Mouse (Mus musculus): ENCODE data around the gene Snx29.
A peak's percentile ranks its signal among the peaks of the same experiment; 100 is the strongest.
"Not testable (repeated sequence)": the region's sequence is repeated elsewhere in the genome, so short reads cannot be mapped to it uniquely, and the experiment has no call there.

Snx29 gene

DNA sequence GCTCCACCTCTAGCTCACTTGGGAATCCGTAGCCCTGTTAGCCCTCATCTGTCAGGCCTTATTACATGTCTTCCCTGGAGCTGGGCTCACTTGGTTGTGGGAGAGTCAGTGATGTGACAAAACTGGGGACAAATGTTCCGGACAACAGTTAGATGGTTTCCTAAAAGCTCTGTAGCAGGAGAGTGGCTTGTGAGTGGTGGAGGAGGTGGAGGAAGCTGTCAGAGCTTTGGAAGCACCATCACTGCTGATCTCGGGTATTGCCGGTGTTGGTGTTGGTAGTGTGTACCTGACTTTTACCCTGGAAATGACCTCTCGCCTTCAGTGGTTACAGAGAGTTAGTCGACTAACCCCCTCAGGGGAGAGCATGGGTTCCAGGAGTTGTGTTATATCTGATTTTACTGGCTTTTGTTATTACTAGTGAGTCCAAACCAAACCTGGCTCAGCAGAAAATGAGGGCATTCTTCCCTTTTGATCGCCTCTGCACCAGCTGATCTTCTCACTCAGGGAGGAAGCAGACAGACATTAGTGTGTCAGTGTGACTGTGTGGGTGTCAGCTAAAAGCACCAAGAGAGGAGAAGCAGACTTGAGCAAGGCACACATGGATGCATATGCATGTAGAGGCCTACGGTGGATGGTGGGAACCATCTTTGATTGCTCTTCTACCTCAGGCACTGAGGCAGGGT lies 227.5 kb downstream of the Snx29 start:
- no peak for DNase-seq

DNA sequence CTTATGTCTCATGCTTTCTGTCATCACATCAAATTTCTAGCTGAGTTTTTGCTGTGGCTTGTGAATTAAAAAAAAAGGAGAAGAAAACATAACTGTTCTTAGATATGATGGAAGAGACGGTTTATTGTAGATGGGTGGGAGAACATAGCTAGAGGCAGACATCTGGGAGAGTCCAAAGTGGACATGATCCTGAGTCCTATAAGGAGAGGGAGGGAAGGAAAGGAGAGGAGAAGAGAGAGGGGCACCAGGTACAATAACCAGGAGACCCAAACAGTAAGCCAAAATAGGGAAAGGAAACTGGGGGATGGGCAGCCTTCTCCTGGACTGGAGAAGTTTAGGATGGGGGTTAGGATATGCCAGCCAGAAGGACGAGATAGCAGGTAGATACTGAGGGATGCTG lies 239.0 kb downstream of the Snx29 start:
- no peak for DNase-seq

DNA sequence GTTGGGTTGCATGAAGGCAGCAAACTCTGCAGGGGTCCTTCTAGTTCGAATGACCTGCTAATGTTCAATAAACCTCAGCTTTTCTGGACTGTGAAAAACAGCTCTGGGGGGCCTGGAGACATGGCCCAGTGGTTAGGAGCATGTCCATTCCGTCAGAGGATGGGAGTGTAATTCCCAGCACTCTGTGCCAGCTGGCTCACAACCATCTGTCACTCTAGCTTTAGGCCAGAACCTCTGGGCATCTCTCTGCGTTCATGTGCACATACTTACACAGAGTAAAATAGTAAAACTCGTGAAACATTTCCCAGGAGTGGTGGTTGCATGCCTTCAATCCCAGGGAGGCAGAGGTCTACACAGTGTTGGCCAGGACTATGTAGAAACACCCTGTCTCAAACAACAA lies 241.1 kb downstream of the Snx29 start:
- no peak for DNase-seq

DNA sequence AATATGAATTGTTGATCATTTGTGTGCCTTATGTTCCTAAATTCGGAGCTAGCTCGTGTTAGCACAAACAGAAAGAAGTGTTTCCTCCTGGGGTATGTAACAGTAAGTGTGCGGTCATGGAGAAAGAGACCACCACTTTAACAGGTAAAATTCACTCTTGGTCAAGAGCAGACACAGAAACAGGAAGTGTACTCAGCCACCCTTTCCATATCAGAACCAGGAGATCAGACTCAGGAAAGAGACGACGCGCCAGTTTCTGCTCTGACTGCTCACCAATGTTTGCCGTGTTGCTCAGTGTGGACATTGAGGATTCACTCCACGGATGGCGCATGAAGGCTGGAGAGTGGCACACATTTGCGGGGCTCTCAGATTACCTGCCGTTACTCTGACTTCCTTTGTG lies 242.4 kb downstream of the Snx29 start:
- DNase-seq, result no peak

DNA sequence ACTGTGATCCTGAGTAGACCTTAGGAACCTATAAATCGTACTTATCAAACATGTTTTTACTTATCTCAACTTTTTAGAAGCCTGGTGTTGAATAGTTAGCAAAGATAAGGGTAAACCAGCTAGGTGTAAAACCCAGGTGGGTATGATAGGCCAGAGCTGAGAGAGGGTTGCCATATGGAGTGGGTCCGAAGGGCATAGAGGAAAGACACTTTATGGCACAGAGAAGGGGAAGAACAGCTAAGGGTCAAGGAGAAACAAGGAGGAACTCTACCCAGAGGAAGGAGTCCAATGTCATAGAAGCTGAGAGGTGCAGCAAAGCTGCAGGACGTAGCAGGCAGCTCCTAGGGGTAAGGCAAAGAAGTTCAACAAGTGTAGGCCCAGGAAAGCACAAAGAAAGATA lies 244.9 kb downstream of the Snx29 start:
- DNase-seq, result no peak

DNA sequence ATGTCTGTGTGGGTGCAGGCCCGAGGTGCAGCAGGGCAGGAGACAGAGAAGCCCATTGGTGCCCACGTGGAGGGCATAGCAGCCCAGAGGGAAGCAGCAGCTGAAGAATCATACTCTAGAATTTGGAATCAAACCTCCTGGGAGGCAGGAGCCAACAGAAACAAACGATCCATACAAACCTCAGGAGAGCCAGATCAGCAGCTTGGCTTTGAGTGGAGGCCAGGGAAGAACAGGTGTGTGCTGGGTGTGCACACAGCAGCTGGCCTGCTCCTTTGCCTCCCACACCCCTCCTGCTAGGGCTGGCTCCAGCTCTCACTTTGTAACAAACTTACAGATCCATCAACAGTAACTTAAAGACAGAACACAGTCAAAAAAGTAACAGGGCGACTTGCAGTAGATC lies 245.4 kb downstream of the Snx29 start:
- DNase-seq, result no peak

DNA sequence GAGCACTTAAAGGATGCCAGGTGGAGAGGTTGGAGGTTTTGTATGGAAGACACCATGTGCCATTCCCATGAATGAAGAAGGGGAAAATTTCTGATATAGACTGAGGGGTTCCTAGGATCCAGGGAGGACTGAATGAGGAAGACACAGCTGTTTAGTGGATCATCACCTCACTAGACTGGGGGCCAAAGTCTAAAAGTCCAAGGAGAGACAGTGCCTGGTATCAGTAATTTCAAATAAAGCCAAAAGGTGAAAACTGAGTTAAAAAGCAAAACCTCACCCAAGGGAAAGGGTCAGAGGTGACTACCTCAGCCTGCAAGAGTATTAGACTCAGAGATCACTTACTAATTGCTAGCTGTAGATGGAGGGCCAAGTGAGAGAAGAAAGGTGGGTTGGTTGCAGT lies 245.9 kb downstream of the Snx29 start:
- DNase-seq, result no peak

DNA sequence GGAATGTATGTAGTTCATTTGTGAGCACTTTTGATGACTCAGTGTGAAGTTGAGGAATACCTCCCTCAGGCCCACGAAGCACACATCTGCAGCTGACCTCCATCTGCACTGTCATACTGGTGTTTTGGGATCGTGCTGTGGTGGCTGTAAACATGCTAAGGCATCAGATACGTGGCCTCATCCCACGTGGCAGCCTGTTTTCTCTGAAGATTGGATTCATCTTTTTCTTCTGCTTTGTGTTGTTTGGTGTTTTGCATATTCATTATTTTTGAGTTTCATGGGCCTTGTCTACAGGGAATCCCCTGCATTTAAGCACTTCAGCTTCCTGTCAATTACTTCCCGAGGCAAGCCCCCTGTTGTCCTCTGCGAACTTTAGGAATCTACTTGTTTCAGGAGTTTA lies 246.4 kb downstream of the Snx29 start:
- no peak for DNase-seq

DNA sequence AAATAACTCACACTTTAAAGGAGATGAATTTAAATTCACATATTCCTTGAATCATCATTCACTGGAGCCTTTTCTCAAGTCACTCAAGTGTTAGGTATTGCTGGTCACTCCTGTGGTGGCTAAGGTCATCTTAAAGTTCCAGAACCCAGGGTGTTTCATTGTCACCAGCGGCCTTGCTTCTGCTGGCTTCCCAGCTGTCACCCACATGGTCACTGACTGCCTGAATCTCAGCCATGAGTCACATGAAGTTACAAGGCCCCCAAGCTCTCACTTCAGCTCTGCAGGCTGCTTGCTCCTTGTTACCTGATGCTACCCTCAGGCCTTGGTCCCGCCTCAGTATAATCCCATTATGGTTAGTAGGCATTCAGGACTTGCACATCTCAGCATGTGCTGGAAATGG lies 247.4 kb downstream of the Snx29 start:
- no peak for DNase-seq

DNA sequence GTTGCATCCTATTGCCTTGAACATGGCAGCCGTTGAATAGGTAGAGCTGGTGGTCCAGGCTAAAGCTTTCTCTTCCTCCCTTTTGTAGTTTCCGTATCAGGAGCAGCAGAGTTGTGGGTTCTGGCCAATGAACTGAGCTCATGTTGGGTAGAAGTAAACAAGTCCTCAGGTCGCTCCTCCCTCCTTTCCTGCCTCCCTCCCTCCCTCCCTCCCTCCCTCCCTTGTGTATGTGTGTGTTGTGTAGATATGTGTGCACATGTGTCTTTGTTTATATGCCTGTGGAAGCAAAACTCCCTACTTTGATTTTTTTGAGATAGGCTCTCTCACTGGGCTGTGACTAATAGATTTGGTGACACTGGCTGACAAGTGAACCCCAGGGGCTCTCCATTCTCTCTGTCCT lies 251.8 kb downstream of the Snx29 start:
- DNase-seq, result no peak

DNA sequence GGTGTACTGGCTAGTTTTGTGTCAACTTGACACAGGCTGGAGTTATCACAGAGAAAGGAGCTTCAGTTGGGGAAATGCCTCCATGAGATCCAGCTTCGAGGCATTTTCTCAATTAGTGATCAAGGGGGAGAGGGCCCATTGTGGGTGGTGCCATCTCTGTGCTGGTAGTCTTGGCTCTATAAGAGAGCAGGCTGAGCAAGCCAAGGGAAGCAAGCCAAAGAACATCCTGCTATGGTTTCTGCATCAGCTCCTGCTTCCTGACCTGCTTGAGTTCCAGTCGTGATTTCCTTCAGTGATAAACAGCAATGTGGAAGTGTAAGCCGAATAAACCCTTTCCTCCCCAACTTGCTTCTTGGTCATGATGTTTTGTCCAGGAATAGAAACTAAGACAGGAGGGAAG lies 253.0 kb downstream of the Snx29 start:
- DNase-seq, result not testable (repeated sequence)

DNA sequence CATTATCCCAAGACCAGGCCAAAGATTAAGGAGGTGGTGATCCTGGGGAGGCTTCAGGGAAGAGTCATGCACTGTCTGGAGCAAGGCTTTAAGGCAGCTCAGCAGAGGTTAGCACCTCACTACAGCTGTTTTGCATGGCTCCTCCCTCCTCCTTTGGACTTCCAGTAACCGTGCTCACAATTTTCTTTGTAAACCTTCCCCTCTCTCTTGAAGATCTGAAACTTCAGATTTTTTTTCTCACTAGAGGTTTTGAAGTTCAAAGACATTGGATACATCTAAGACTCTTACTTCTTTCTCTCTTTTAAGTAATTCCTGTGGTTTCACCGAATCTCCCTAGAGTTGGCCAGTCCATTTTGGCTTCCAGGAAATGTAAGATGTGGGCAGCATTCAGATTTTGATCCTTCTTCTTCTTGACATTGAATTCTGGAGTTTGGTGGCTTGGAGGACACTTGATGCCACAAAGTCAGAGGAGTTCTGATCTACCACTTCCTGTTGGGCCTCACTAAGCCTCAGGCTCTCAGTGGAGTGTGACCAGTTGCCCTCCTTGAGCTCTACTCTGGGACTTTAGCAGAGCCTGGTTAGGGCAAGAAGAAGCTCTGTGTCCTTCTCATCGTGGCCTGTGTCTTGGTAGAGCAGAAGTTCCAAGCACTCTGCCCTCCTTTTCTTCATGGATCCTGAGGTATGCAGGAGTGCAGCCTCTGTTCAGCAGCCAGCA lies 255.0 kb downstream of the Snx29 start:
- no peak for DNase-seq

DNA sequence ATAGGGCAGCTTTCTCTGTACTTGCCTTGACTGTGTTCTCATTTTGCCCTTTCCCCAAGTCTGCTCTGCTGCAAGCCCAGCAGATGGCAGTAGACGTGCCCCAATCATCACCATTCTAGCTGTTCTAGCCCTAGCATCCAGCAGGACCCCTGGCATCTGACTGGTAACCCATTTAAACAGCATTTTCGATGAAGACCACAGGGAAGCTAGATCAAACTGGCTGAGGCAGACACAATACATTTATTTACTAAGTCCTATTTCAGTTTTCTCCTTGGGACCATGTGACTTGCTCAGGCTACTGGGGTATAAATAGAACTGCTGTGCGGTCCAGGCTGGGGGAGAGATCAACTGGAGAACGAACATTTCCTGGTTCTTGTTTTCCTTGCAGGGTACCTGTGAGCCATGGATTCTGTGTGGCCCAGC lies 257.0 kb downstream of the Snx29 start:
- DNase-seq, result peak; percentile 45

DNA sequence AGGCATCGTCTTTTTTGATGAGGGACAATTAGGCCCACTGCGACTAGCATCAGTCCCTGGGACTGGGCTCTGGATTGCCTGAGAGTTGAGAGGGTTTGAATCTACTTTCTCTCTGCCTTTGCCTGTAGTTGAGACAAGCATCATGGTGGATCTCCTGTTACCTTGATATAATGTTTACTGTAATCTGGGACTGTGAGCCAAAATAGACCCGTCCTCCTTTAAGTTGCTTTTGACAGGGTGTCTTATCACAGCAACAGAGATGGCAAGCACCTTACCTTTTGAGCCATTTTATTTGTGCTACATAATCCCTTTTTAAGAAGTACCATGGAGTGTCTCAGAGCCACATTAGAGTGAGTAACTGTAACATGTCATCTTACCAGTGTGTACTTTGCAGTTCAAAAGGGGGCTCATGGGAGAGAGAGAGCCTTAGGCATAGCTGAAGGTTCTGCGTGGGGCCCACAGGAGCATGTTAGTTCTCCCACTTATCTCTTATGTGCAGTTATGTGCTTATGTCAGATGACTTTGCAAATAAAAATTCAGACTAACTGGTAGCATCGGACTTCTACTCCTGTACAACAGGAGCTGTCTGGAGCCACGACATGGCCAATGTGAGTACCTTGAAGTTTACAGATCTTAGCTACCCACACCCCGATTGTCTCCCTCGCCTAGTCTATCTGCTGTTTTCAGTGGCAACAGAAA lies 261.4 kb downstream of the Snx29 start:
- DNase-seq, result no peak

DNA sequence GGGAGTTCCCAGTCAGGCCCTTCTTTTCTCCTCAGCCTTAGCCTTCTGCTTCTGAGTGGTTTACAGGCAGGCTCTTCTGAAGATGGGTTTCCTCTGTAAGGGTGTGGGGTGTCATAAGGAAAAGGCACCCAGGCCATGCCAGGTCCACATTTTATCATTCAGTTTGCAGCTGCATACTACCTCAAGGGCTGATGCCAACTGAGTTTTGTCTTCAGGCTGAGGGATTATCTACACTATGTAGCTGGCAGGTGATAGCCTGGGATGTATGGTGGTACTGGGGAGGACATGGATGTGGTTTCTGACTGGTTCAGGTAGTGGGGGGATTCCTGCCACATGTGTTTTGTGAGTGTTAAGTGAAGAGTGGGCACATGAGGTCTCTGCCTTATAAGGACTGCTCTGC lies 266.0 kb downstream of the Snx29 start:
- no peak for DNase-seq

DNA sequence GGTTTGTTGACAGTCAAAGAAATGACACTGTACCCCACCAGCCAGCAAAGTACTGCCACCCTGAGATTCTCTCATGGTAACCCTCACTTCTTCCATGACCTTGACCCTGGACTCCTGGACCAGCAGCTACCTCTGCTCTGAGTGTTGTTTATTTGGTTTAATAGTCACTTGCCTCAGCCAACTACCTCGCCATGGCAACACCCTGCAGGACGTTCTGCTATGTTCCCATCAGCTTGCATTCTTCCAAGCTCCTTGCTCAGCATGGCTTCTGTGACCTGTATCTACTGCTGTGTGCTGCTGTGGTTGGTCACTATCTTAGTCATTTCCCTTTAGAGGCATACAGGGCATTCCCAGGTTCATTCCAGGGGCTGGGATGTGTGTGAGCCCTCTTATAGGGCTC lies 266.6 kb downstream of the Snx29 start:
- DNase-seq, result no peak

DNA sequence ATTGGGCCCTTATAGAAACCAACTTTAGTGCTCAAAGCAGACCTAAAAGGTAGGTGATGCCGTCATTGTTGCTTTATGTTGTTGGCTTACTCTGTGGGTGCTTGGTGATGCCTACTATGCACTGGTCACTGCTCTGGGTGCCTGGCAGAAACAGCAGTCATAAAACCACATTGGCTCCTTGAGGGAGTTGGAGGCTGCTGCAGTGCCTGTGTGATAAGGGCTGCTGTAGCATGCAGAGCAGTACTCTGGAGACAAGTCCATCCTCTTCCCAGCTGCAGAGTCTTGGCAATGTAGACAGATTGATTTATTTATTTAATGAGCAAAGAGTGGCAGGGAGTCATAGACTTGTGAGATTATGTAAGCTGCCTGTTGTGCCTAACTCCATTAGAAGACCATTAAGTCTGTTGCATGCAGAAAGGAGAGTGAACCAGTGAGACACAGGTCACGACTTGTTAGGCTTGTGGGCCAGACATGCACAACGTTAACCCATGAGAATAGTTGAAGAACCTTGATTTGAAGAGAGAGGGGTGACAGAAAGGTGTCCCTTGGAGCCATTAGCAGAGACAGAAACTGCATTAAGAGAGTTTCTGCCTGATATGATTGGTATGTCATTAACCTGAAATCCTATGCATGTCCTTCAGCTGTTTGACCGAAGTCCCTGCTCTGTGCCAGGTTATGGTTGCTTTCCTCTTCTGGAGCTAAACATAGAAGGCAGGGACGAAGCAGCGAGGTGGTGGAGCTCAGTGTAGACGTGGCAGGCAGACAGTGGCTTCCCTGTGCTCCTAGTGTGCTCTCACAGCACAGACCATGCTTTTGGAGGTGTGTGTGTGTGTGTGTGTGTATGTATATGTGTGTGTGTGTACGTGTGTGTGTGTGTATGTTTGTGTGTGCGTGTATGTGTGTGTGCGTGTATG lies 267.3 kb downstream of the Snx29 start:
- no peak for DNase-seq

DNA sequence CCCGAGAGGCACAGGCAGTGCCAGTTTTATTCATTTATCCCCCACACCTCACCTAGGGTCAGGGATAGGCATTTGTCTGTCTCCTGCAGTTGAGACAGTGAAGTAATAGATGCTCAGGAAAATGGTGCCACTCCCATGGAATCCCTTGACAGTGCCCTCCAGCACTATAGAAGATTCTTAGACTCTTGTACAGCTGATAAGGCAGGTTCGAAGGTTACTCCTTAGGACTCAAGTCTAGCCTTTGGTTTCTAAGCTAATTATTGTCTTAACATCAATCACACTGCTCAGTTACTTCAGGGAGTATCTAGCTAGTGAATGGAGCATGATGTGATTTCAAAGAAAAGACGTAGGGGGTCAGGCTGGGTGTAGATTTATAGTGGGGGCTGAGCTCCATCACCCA lies 273.9 kb downstream of the Snx29 start:
- DNase-seq, result no peak

DNA sequence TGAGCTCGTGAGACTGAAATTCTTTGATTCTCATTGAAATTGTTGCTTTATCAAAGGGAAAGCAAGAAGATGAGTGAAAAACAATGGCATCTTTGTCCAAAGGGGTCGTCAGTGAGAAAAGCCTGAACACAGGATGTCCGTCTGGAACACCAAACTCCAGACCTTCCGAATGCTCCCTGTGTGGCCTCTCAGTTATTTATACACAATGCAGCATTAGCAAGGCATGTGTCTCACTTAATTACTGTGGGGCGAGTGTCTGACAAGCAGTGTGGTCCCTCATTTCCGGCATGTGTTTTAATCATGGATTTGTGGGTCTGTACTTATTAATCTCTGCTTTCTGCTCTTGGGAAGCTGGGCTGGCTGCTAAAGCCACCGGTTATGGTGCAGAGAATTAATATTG lies 275.1 kb downstream of the Snx29 start:
- no peak for DNase-seq

DNA sequence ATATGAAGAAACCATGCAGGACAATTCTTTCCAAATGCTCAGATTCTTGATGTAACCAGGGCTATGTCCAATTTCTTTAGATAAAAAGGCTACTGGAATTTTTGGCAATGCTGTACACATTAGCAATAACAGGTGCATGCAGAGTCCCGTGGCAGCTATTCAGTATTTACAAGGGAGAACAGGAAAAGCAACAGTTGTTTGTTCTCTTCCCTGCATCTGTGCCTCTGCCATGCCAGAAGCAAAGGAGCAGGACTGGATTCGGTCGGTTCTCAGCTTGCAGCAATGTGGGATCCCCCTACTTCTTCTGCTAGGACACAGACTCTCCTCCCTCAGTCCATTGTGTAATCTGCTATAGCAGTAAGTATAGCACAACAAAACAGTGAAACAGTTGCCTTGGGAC lies 276.8 kb downstream of the Snx29 start:
- DNase-seq, result no peak

DNA sequence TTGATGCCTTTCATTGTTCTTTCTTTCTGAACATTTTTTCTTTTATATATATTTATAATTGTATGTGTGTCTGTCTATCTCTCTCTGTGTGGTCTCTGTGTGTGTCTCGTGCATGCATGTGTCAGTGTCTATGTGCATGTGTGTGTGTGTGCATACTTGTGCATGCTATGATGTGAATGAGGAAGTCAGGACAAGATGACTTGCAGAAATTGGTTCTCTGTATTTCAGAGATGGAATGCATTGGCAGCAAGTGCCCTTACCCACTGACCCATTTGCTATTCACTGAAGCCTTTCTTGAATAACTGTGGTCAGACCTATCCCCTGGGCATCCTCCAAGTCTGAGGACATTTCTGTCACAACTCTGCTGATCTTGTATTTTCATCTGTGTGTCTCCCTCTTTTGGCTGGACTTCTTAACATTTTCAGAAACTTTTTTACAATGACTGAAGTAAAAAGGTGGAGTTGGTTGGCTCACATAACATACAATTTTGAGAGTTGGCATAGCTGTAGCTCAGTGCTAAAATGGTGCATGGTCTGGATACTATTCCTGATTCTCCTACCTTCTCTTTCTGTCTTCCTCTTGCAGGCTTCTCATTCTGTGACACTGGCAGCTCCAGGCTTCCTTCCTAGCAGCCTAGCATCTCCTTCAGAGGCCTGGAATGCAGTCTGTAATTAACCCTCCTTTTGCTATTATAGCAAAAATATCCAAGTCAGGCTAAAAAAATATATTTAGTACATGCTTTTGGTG lies 278.8 kb downstream of the Snx29 start:
- DNase-seq, result no peak

DNA sequence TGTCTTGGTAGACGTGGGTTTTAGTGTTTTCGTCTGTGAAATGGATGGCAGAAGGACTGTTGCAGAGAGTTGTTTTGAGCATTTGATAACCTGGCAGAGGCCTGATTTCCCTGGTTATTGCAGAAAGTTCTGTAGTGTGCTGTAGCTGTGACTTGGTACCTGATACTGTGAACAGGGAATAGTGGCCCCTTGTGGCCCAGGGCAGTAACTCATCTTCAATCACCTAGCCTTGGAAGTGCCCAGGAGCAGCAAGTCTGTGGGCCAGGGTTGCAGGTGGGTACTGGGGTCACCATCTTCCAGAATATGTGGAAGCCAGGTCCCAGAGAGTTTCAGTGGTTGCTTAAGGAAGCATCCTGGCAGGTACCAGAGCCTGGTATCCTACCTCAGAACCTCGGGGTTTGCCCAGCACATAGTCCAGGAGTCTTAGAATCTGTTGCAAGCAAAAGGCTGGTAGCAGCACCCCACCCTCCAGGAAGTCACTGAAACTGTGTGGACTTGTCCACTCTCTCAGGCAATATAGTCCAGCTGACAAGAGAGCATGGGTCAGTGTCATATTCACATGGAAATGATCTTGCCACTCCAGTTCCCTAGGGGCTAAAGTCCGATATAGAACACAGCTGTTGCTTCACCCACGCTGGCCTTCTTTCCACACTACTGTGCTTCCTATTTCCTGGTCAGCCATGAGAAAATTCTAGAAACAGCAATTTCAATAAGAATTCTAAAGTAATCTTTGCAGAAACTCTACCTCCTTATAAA lies 281.1 kb downstream of the Snx29 start:
- DNase-seq, result peak; percentile 37

Measured in lung, postnatal 10 days (tissue).